Mouse (Mus musculus): ENCODE results near the gene Fgg. TPM values are rescaled to one million over a fixed set of nuclear protein-coding genes. Genes with fewer than 3 reads are reported as not detected.

The Fgg gene
- polyA plus RNA-seq, 1 experiment: 0.06 TPM

DNA sequence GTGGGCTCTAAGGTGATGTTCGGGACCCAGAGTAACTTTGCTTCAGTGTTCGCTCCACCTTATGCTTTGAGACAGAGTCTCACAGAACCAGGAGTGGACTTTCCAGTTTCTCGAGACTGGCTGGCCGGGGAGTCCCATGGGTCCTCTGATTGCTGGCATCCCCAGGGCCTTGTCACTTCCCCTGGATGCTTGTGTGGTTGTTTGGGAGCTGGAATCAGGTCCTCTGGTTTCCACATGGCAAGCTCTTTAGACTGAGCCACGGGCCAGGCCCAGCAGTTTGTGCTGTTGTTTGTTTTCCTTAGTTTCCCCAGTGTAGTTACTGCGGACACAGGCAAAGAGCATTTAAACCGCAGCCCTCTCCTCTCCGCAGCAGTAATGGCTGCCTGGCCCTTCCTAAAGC, 26.3 kb downstream of the Fgg start:
- no peak for TF ChIP-seq POLR2A (IDR thresholded peaks at IDR 0.05; ENCODE audit: low read depth, low read length)
- no peak for TF ChIP-seq CTCF (IDR thresholded peaks at IDR 0.05; ENCODE audit: extremely low read depth, insufficient read depth, insufficient read length, insufficient replicate concordance)
- no peak overlapping the region for H3K4me3 ChIP-seq (ENCODE audit: extremely low read depth, insufficient read depth, insufficient read length)
- no peaks in the 10 kb centered on the region for H3K4me1 ChIP-seq (ENCODE audit: control insufficient read depth, insufficient read depth, insufficient read length)
- no peaks in the 10 kb centered on the region for H3K27me3 ChIP-seq (ENCODE audit: control insufficient read depth, insufficient read depth, low read length)
- WGBS: 86% methylated on average over 8 of the region's 8 CpGs
- no peak for DNase-seq (ENCODE audit: low read depth in 1 of 2, low spot score in 2 of 2)
- H3K27ac ChIP-seq (ENCODE audit: insufficient read depth, low read length): no peak overlapping the region
- no peaks in the 10 kb centered on the region for H3K36me3 ChIP-seq (ENCODE audit: control insufficient read depth, insufficient read depth, low read length)

DNA sequence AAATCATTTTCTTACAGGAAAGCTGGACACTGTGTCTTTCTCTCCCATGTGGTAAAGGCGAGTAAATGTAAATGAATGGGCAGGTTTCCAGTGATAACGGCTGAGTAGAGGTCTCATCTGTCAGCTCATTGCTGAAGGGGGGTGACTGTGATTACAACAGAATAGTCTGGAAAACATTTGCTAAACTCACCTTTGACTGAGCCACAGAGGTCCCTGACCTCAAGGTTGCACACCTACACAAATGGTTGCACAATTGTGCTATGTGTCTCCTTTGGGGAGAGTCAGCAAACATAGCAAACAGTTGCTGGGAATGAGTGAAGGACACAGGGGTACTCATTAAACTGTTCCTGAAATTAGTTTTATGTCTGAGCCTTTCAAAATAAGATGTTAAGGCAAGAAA, 31.3 kb downstream of the Fgg start:
- no peaks in the 10 kb centered on the region for H3K36me3 ChIP-seq (ENCODE audit: control insufficient read depth, insufficient read depth, low read length)
- H3K27ac ChIP-seq (ENCODE audit: insufficient read depth, low read length): no peak overlapping the region
- DNase-seq (ENCODE audit: low read depth in 1 of 2, low spot score in 2 of 2): no peak
- no peaks in the 10 kb centered on the region for H3K4me1 ChIP-seq (ENCODE audit: control insufficient read depth, insufficient read depth, insufficient read length)
- no peak overlapping the region for H3K4me3 ChIP-seq (ENCODE audit: extremely low read depth, insufficient read depth, insufficient read length)
- 88% methylated on average over 2 of the region's 2 CpGs for WGBS
- TF ChIP-seq CTCF (IDR thresholded peaks at IDR 0.05; ENCODE audit: extremely low read depth, insufficient read depth, insufficient read length, insufficient replicate concordance): no peak
- TF ChIP-seq POLR2A (IDR thresholded peaks at IDR 0.05; ENCODE audit: low read depth, low read length): no peak
- no peaks in the 10 kb centered on the region for H3K27me3 ChIP-seq (ENCODE audit: control insufficient read depth, insufficient read depth, low read length)

GRCm38 (mm10) chr3:83039666-83040065, 32.1 kb downstream of the Fgg start:
- TF ChIP-seq POLR2A (IDR thresholded peaks at IDR 0.05; ENCODE audit: low read depth, low read length): no peak
- no peak for TF ChIP-seq CTCF (IDR thresholded peaks at IDR 0.05; ENCODE audit: extremely low read depth, insufficient read depth, insufficient read length, insufficient replicate concordance)
- Histone ChIP-seq H3K27ac (ENCODE audit: insufficient read depth, low read length) (no peak overlapping the region), H3K4me3 (ENCODE audit: extremely low read depth, insufficient read depth, insufficient read length) (no peak overlapping the region), H3K4me1 (ENCODE audit: control insufficient read depth, insufficient read depth, insufficient read length) (no peaks in the 10 kb centered on the region), H3K27me3 (ENCODE audit: control insufficient read depth, insufficient read depth, low read length) (no peaks in the 10 kb centered on the region), H3K36me3 (ENCODE audit: control insufficient read depth, insufficient read depth, low read length) (no peaks in the 10 kb centered on the region)
- DNase-seq (ENCODE audit: low read depth in 1 of 2, low spot score in 2 of 2): no peak
- 86% methylated on average over 4 of the region's 4 CpGs for WGBS

DNA sequence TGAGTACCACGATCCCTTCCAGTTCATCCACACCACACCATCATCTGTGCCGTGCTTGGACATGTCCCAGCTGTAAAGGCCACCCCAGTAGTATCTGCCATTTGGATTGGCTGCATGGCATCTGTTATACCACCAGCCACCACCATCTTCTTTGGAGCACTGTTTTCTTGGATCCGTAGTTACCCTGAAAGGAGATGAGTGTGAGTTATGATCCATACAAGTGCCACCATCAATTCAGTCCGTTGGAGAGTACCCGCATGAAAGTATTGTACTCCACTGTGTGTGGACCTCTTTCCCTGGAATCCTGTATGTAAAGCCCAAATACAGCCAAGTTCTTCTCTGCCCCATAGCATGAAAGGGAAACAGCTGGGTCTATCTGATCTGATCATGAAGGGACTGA, 34.9 kb downstream of the Fgg start:
- Histone ChIP-seq H3K27ac (ENCODE audit: insufficient read depth, low read length) (no peak overlapping the region), H3K4me1 (ENCODE audit: control insufficient read depth, insufficient read depth, insufficient read length) (no peaks in the 10 kb centered on the region), H3K36me3 (ENCODE audit: control insufficient read depth, insufficient read depth, low read length) (no peaks in the 10 kb centered on the region), H3K4me3 (ENCODE audit: extremely low read depth, insufficient read depth, insufficient read length) (no peak overlapping the region), H3K27me3 (ENCODE audit: control insufficient read depth, insufficient read depth, low read length) (no peaks in the 10 kb centered on the region)
- 90% methylated on average over 5 of the region's 5 CpGs for WGBS
- TF ChIP-seq CTCF (IDR thresholded peaks at IDR 0.05; ENCODE audit: extremely low read depth, insufficient read depth, insufficient read length, insufficient replicate concordance) (no peak), POLR2A (IDR thresholded peaks at IDR 0.05; ENCODE audit: low read depth, low read length) (no peak)
- no peak for DNase-seq (ENCODE audit: low read depth in 1 of 2, low spot score in 2 of 2)

GRCm38 (mm10) chr3:83046649-83047048, 39.1 kb downstream of the Fgg start:
- H3K4me1 ChIP-seq (ENCODE audit: control insufficient read depth, insufficient read depth, insufficient read length): no peaks in the 10 kb centered on the region
- WGBS: 85% methylated on average over 11 of the region's 11 CpGs
- no peaks in the 10 kb centered on the region for H3K27me3 ChIP-seq (ENCODE audit: control insufficient read depth, insufficient read depth, low read length)
- no peak for DNase-seq (ENCODE audit: low read depth in 1 of 2, low spot score in 2 of 2)
- no peaks in the 10 kb centered on the region for H3K36me3 ChIP-seq (ENCODE audit: control insufficient read depth, insufficient read depth, low read length)
- no peak for TF ChIP-seq CTCF (IDR thresholded peaks at IDR 0.05; ENCODE audit: extremely low read depth, insufficient read depth, insufficient read length, insufficient replicate concordance)
- no peak for TF ChIP-seq POLR2A (IDR thresholded peaks at IDR 0.05; ENCODE audit: low read depth, low read length)
- H3K4me3 ChIP-seq (ENCODE audit: extremely low read depth, insufficient read depth, insufficient read length): no peak overlapping the region
- no peak overlapping the region for H3K27ac ChIP-seq (ENCODE audit: insufficient read depth, low read length)

GRCm38 (mm10) chr3:83049680-83050079, 42.2 kb downstream of the Fgg start, which contains the start of gene Fgb:
Gene Fgb, minus strand, starts transcription at chr3:83049863.
- no peaks in the 10 kb centered on the region for H3K36me3 ChIP-seq (ENCODE audit: control insufficient read depth, insufficient read depth, low read length)
- no peaks in the 10 kb centered on the region for H3K27me3 ChIP-seq (ENCODE audit: control insufficient read depth, insufficient read depth, low read length)
- no peak within 1 kb of the TSS for H3K27ac ChIP-seq (ENCODE audit: insufficient read depth, low read length)
- no peak for DNase-seq (ENCODE audit: low read depth in 1 of 2, low spot score in 2 of 2)
- no peaks in the 10 kb centered on the region for H3K4me1 ChIP-seq (ENCODE audit: control insufficient read depth, insufficient read depth, insufficient read length)
- 88% methylated on average over 8 of the region's 8 CpGs for WGBS
- H3K4me3 ChIP-seq (ENCODE audit: extremely low read depth, insufficient read depth, insufficient read length): no peak within 1 kb of the TSS
- no peak for TF ChIP-seq POLR2A (IDR thresholded peaks at IDR 0.05; ENCODE audit: low read depth, low read length)
- no peak for TF ChIP-seq CTCF (IDR thresholded peaks at IDR 0.05; ENCODE audit: extremely low read depth, insufficient read depth, insufficient read length, insufficient replicate concordance)

- Histone ChIP-seq H3K4me1 (ENCODE audit: control insufficient read depth, insufficient read depth, insufficient read length) (no peaks in the 10 kb centered on the region), H3K27me3 (ENCODE audit: control insufficient read depth, insufficient read depth, low read length) (no peaks in the 10 kb centered on the region)
- 84% methylated on average over 5 of the region's 5 CpGs for WGBS
Observed at GRCm38 (mm10) chr3:83050661-83051060, 43.1 kb downstream of the Fgg start.

More at GRCm38 (mm10) chr3:83050661-83051060, 43.1 kb downstream of the Fgg start:
- Histone ChIP-seq H3K4me3 (ENCODE audit: extremely low read depth, insufficient read depth, insufficient read length) (no peak overlapping the region), H3K36me3 (ENCODE audit: control insufficient read depth, insufficient read depth, low read length) (no peaks in the 10 kb centered on the region), H3K27ac (ENCODE audit: insufficient read depth, low read length) (no peak overlapping the region)
- no peak for DNase-seq (ENCODE audit: low read depth in 1 of 2, low spot score in 2 of 2)
- no peak for TF ChIP-seq POLR2A (IDR thresholded peaks at IDR 0.05; ENCODE audit: low read depth, low read length)
- no peak for TF ChIP-seq CTCF (IDR thresholded peaks at IDR 0.05; ENCODE audit: extremely low read depth, insufficient read depth, insufficient read length, insufficient replicate concordance)

Measured in spleen, adult 2 months (tissue).